Mouse (Mus musculus): Measurements from ENCODE around the gene Cfdp1.

GRCm38 (mm10) chr8:111835540-111835939 is 18.6 kb downstream of the Cfdp1 start:
- TF ChIP-seq CTCF (IDR thresholded peaks at IDR 0.05; ENCODE audit: low read depth) (peak; percentile 62), EP300 (IDR thresholded peaks at IDR 0.05; ENCODE audit: low read depth) (no peak)

Data from liver, postnatal 0 days (tissue).